Comparison of ENCODE assay signal across 12 mouse cellular contexts in genomic region chrX:52017660-52018059, GRCm38 (mm10). TPM values are rescaled to one million over a fixed set of nuclear protein-coding genes. Genes with fewer than 3 reads are reported as not detected.
DNase-seq lines count a peak whose midpoint lies in the region; ATAC-seq lines count a peak whose summit lies in the region.
"Had no signal": no experiment of that assay in that cellular context is flagged by ENCODE, and none has a peak within 500 bp of the region (broad histone marks: within the 10 kb centered on the region; RNA-seq: fewer than 3 reads in every experiment).

No protein-coding gene starts in this region.

- H3K9ac ChIP-seq in hindbrain, embryonic 13.5 days: no peak overlapping the region
- H3K9ac ChIP-seq: limb, embryonic 13.5 days had no signal

- peaks cover 16% of the 10 kb centered on the region for H3K4me1 ChIP-seq in hindbrain, embryonic 10.5 days (replicated peaks)
- H3K4me1 ChIP-seq in hindbrain, embryonic 13.5 days (replicated peaks): no peaks in the 10 kb centered on the region
- H3K4me1 ChIP-seq: limb, embryonic 13.5 days had no signal

- 42% methylated on average over 9 of the region's 9 CpGs for WGBS in hindbrain, embryonic 10.5 days
- 30% methylated on average over 9 of the region's 9 CpGs for WGBS in hindbrain, embryonic 13.5 days

- intact Hi-C loops in gastrocnemius, postnatal 14 days (cut with DNase I; ENCODE audit: low total_unique reads): no loop called here

- no peak overlapping the region for H3K4me2 ChIP-seq in hindbrain, embryonic 13.5 days
- H3K4me2 ChIP-seq: limb, embryonic 13.5 days had no signal

- peak; percentile 72 for DNase-seq in hindbrain, embryonic 10.5 days (ENCODE audit: low spot score)
- peak; percentile 41 for DNase-seq in testis, postnatal 10 days (ENCODE audit: low spot score)
- no peak for DNase-seq in testis, postnatal 14 days (ENCODE audit: low spot score)
- DNase-seq in gastrocnemius, postnatal 14 days: peak; percentile 33
- no peak for DNase-seq in thymus, postnatal 0 days (ENCODE audit: low spot score)
- DNase-seq in spleen, postnatal 4 days (ENCODE audit: low spot score in 2 of 2): no peak
- DNase-seq: thymus, postnatal 14 days had no signal

- no peak overlapping the region for H3K27ac ChIP-seq in hindbrain, embryonic 10.5 days
- H3K27ac ChIP-seq in hindbrain, embryonic 13.5 days: no peak overlapping the region
- H3K27ac ChIP-seq: limb, embryonic 13.5 days had no signal

- H3K36me3 ChIP-seq in hindbrain, embryonic 10.5 days: no peaks in the 10 kb centered on the region
- H3K36me3 ChIP-seq in hindbrain, embryonic 13.5 days: no peaks in the 10 kb centered on the region
- H3K36me3 ChIP-seq: limb, embryonic 13.5 days had no signal

- ATAC-seq in hindbrain, embryonic 13.5 days (ENCODE audit: low FRiP score): no peak
- ATAC-seq: midbrain, embryonic 16.5 days had no signal

- peaks cover 4% of the 10 kb centered on the region for H3K27me3 ChIP-seq in hindbrain, embryonic 10.5 days (ENCODE audit: insufficient read depth, poor library complexity, severe bottlenecking)
- no peaks in the 10 kb centered on the region for H3K27me3 ChIP-seq in hindbrain, embryonic 13.5 days

- H3K9me3 ChIP-seq in hindbrain, embryonic 10.5 days: no peaks in the 10 kb centered on the region
- no peaks in the 10 kb centered on the region for H3K9me3 ChIP-seq in hindbrain, embryonic 13.5 days
- H3K9me3 ChIP-seq: limb, embryonic 13.5 days had no signal

- no peak overlapping the region for H3K4me3 ChIP-seq in hindbrain, embryonic 10.5 days
- no peak overlapping the region for H3K4me3 ChIP-seq in hindbrain, embryonic 13.5 days
- H3K4me3 ChIP-seq: limb, embryonic 13.5 days had no signal

RNA-seq across cellular contexts. Expression of gene 1700080O16Rik, which starts 45.1 kb away (rescaled TPM):
- polyA plus RNA-seq in hindbrain, embryonic 10.5 days (2016; fragmentation: Nextera tagmentation; extraction: Ambion mirVana): not detected in 2 replicates
- polyA plus RNA-seq in hindbrain, embryonic 13.5 days (2015; fragmentation: Nextera tagmentation; extraction: Ambion mirVana): not detected in 2 replicates
- total RNA-seq in gastrocnemius, postnatal 14 days (2021): not detected
- polyA plus RNA-seq in thymus, postnatal 0 days (2015; fragmentation: Nextera tagmentation; extraction: Ambion mirVana): not detected in 2 replicates
- total RNA-seq: adrenal gland, postnatal 36 days had no signal
- polyA plus RNA-seq: intestine, embryonic 14.5 days; limb, embryonic 13.5 days; midbrain, embryonic 16.5 days had no signal

Comparison
In these comparisons a context has a peak if more than half of its experiments do, and no peak if none do; other contexts are left out.
1. DNase-seq: peak in hindbrain, embryonic 10.5 days (single experiment), testis, postnatal 10 days (single experiment) and gastrocnemius, postnatal 14 days (single experiment); none in testis, postnatal 14 days (single experiment), thymus, postnatal 0 days (single experiment) and spleen, postnatal 4 days (0 of 2).